Mouse (Mus musculus) forebrain, embryonic 11.5 days (tissue): Measurements from ENCODE around the gene Ap2a2. TPM values are rescaled to one million over a fixed set of nuclear protein-coding genes. Genes with fewer than 3 reads are reported as not detected.
"Not testable (repeated sequence)": the region's sequence is repeated elsewhere in the genome, so short reads cannot be mapped to it uniquely, and the experiment has no call there.

ENCODE experiments used
- ATAC-seq: fragments of 200-750 bp; cut with Nextera tagmentation; replicated peaks from 2 replicates; pipeline ENCODE4 v1.8.0; 2017; ENCODE audit warnings: moderate TSS enrichment; ENCODE audit not compliant: low FRiP score
- DNase-seq: peaks from one replicate; pipeline ENCODE4 v3.0.0-alpha.2; 2017; ENCODE audit warnings: low spot score
- H3K27ac ChIP-seq: fragments of 300-500 bp; sonication (generic); 2 replicates; pipeline ENCODE4 v1.5.1; 2014; ENCODE audit warnings: low read depth, low read length
- H3K27me3 ChIP-seq: fragments of 300-500 bp; sonication (generic); 2 replicates; pipeline ENCODE4 v1.6.1; 2014; ENCODE audit warnings: mild to moderate bottlenecking, low read length, mixed read lengths; ENCODE audit not compliant: control insufficient read depth, insufficient read depth
- H3K36me3 ChIP-seq: fragments of 300-500 bp; sonication (generic); 2 replicates; pipeline ENCODE4 v1.6.1; 2014; ENCODE audit warnings: mild to moderate bottlenecking, low read length, moderate library complexity, mixed read lengths; ENCODE audit not compliant: control insufficient read depth, insufficient read depth
- H3K4me1 ChIP-seq: fragments of 300-500 bp; sonication (generic); replicated peaks from 2 replicates; pipeline ENCODE4 v1.6.1; 2014; ENCODE audit warnings: low read length, mixed read lengths; ENCODE audit not compliant: control insufficient read depth, insufficient read depth
- H3K4me2 ChIP-seq: fragments of 300-500 bp; sonication (generic); 2 replicates; pipeline ENCODE4 v1.6.1; 2014; ENCODE audit warnings: low read depth, mild to moderate bottlenecking, low read length, moderate library complexity, mixed read lengths; ENCODE audit not compliant: severe bottlenecking
- H3K4me3 ChIP-seq: fragments of 300-500 bp; sonication (generic); 2 replicates; pipeline ENCODE4 v1.5.1; 2014; ENCODE audit warnings: low read depth, low read length
- H3K9ac ChIP-seq: fragments of 300-500 bp; sonication (generic); 2 replicates; pipeline ENCODE4 v1.6.1; 2014; ENCODE audit warnings: low read length
- H3K9me3 ChIP-seq: fragments of 300-500 bp; sonication (generic); 2 replicates; pipeline ENCODE4 v1.6.1; 2016; ENCODE audit warnings: low read length, mixed read lengths; ENCODE audit not compliant: control insufficient read depth
- WGBS: fragments of 180-500 bp; shearing (Covaris S2); extraction: QIAGEN DNeasy Blood & Tissue Kit; methylation state at CpG from one replicate; pipeline ENCODE4 v1.1.7; 2014; 5-methylcytosine and 5-hydroxymethylcytosine counted together
- polyA plus RNA-seq: library from polyadenylated mRNA; unstranded; fragments of >200 nt; fragmentation: Nextera tagmentation; extraction: Ambion mirVana; gene quantifications from 2 replicates; pipeline ENCODE4 v1.2.1, GENCODE M21; 2014

The Ap2a2 gene
- polyA plus RNA-seq, 1 experiment from 2014 or later = 106 TPM

- no peaks in the 10 kb centered on the region for H3K4me1 ChIP-seq
- WGBS = 89% methylated on average over 5 of the region's 5 CpGs
- no peaks in the 10 kb centered on the region for H3K9me3 ChIP-seq
- ATAC-seq = no peak
- no peaks in the 10 kb centered on the region for H3K27me3 ChIP-seq
- H3K4me2 ChIP-seq = no peak overlapping the region
- DNase-seq = no peak
- H3K4me3 ChIP-seq = no peak overlapping the region
- peaks cover 2% of the 10 kb centered on the region; the same call in 1 of the 2 replicates for H3K36me3 ChIP-seq
- no peak overlapping the region for H3K9ac ChIP-seq
- no peak overlapping the region for H3K27ac ChIP-seq
These were observed 52.4 kb downstream of the Ap2a2 start for GRCm38 (mm10) chr7:141614329-141614832.

- 85% methylated on average over 2 of the region's 2 CpGs for WGBS
- H3K36me3 ChIP-seq = peaks cover 2% of the 10 kb centered on the region; the same call in 1 of the 2 replicates
These were observed 62.2 kb downstream of the Ap2a2 start for GRCm38 (mm10) chr7:141624214-141624613.

GRCm38 (mm10) chr7:141625120-141625810 lies 63.3 kb downstream of the Ap2a2 start:
- no peaks in the 10 kb centered on the region for H3K27me3 ChIP-seq
- DNase-seq (no peak), ATAC-seq (no peak)
- H3K4me3 ChIP-seq = no peak overlapping the region
- H3K4me2 ChIP-seq = no peak overlapping the region
- no peaks in the 10 kb centered on the region for H3K4me1 ChIP-seq
- H3K9me3 ChIP-seq = no peaks in the 10 kb centered on the region
- H3K9ac ChIP-seq = no peak overlapping the region
- H3K27ac ChIP-seq = no peak overlapping the region
- WGBS = 95% methylated on average over 6 of the region's 6 CpGs
- peaks cover 2% of the 10 kb centered on the region; the same call in 1 of the 2 replicates for H3K36me3 ChIP-seq

More at GRCm38 (mm10) chr7:141624214-141624613, 62.2 kb downstream of the Ap2a2 start:
- no peak for ATAC-seq
- Histone ChIP-seq H3K4me3 (no peak overlapping the region), H3K9me3 (no peaks in the 10 kb centered on the region), H3K4me1 (no peaks in the 10 kb centered on the region), H3K4me2 (no peak overlapping the region), H3K9ac (no peak overlapping the region), H3K27me3 (no peaks in the 10 kb centered on the region), H3K27ac (no peak overlapping the region)
- no peak for DNase-seq

- H3K4me1 ChIP-seq = no peaks in the 10 kb centered on the region
- WGBS = 98% methylated on average over 2 of the region's 2 CpGs
- DNase-seq (no peak), ATAC-seq (no peak)
- H3K27me3 ChIP-seq = no peaks in the 10 kb centered on the region
- H3K4me3 ChIP-seq = no peak overlapping the region
- H3K36me3 ChIP-seq = peaks cover 2% of the 10 kb centered on the region; the same call in 1 of the 2 replicates
- H3K9me3 ChIP-seq = no peaks in the 10 kb centered on the region
- no peak overlapping the region for H3K9ac ChIP-seq
- no peak overlapping the region for H3K27ac ChIP-seq
- H3K4me2 ChIP-seq = no peak overlapping the region
These were observed 66.0 kb downstream of the Ap2a2 start for GRCm38 (mm10) chr7:141628018-141628417.

- Histone ChIP-seq H3K27me3 (no peaks in the 10 kb centered on the region), H3K27ac (no peak overlapping the region)
These were observed 67.3 kb downstream of the Ap2a2 start for GRCm38 (mm10) chr7:141629241-141629640.

GRCm38 (mm10) chr7:141638077-141638476 lies 76.1 kb downstream of the Ap2a2 start:
- not testable (repeated sequence) for H3K4me3 ChIP-seq, DNase-seq, H3K9me3 ChIP-seq, H3K36me3 ChIP-seq, H3K27ac ChIP-seq, H3K27me3 ChIP-seq, H3K9ac ChIP-seq, H3K4me1 ChIP-seq, H3K4me2 ChIP-seq
- WGBS = 89% methylated on average over 1 of the region's 3 CpGs
- ATAC-seq = peak; percentile 22; the same call in 1 of the 2 replicates

More at GRCm38 (mm10) chr7:141629241-141629640, 67.3 kb downstream of the Ap2a2 start:
- no peaks in the 10 kb centered on the region for H3K4me1 ChIP-seq
- no peak overlapping the region for H3K9ac ChIP-seq
- no peak overlapping the region for H3K4me2 ChIP-seq
- no peaks in the 10 kb centered on the region for H3K9me3 ChIP-seq
- ATAC-seq = no peak
- peaks cover 2% of the 10 kb centered on the region; the same call in 1 of the 2 replicates for H3K36me3 ChIP-seq
- H3K4me3 ChIP-seq = no peak overlapping the region
- DNase-seq = no peak
- WGBS = 92% methylated on average over 3 of the region's 3 CpGs

GRCm38 (mm10) chr7:141638513-141639334 lies 76.8 kb downstream of the Ap2a2 start:
- not testable (repeated sequence) for H3K36me3 ChIP-seq, H3K9ac ChIP-seq, H3K4me3 ChIP-seq, H3K27ac ChIP-seq, DNase-seq, H3K4me1 ChIP-seq, H3K9me3 ChIP-seq, H3K27me3 ChIP-seq, H3K4me2 ChIP-seq
- WGBS = 90% methylated on average over 5 of the region's 8 CpGs
- ATAC-seq = peak; percentile 69

- H3K36me3 ChIP-seq, H3K9me3 ChIP-seq, H3K4me3 ChIP-seq, H3K27ac ChIP-seq, H3K4me1 ChIP-seq, H3K9ac ChIP-seq, H3K27me3 ChIP-seq, DNase-seq, H3K4me2 ChIP-seq: not testable (repeated sequence)
- peak; percentile 67 for ATAC-seq
- 81% methylated on average over 5 of the region's 5 CpGs for WGBS
These were observed 77.4 kb downstream of the Ap2a2 start for GRCm38 (mm10) chr7:141639335-141639890.
